ENCODE assay signal across 9 mouse cellular contexts in the genomic region with DNA sequence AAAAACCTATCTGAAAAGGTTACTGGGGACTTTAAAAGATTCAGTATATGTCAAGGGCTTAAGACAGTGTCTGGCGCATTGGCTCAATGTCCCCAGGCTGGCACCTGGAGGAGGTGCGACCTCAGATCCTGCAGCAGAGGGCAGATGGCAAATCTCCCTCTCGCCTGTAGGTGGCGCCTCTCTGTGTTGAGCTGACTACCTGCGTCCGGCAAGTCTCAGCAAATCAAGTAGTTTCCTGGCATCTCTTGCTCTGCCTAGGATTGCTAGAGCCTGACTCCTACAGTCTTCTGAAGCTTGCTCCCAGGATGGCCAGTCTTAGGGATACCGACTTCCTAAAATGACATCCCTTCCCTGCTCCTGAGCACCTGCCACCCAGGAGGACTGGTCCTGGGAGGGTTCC. TPM values are rescaled to one million over a fixed set of nuclear protein-coding genes. Genes with fewer than 3 reads are reported as not detected.
DNase-seq lines count a peak whose midpoint lies in the region; ATAC-seq and TF ChIP-seq lines count a peak whose summit lies in the region.
"Had no signal": no experiment of that assay in that cellular context is flagged by ENCODE, and none has a peak within 500 bp of the region (broad histone marks: within the 10 kb centered on the region; RNA-seq: fewer than 3 reads in every experiment).

No protein-coding gene starts in this region.

- 7% methylated on average over 7 of the region's 7 CpGs for WGBS in embryonic facial prominence, embryonic 10.5 days
- WGBS in lung, embryonic 14.5 days, result 7% methylated on average over 7 of the region's 7 CpGs

- H3K9ac ChIP-seq in lung, embryonic 14.5 days, result no peak overlapping the region

- H3K36me3 ChIP-seq in embryonic facial prominence, embryonic 10.5 days (replicated peaks), result no peaks in the 10 kb centered on the region
- H3K36me3 ChIP-seq in lung, embryonic 14.5 days (ENCODE audit: insufficient read depth), result no peaks in the 10 kb centered on the region

- ATAC-seq in lung, embryonic 14.5 days (ENCODE audit: insufficient read depth), result no peak

- no peak overlapping the region for H3K27ac ChIP-seq in embryonic facial prominence, embryonic 10.5 days (replicated peaks)
- no peak overlapping the region for H3K27ac ChIP-seq in lung, embryonic 14.5 days (ENCODE audit: low read depth)

- DNase-seq in left cerebral cortex, adult 11 months (ENCODE audit: low spot score), result peak; percentile 16
- DNase-seq in left cerebral cortex, adult 8-10 months (ENCODE audit: low spot score in 2 of 2), result no peak
- DNase-seq in adrenal gland, adult 8-10 months, result peak; percentile 29
- DNase-seq in embryonic facial prominence, embryonic 10.5 days (ENCODE audit: low spot score), result peak; percentile 72
- DNase-seq in kidney, adult 9 months, result peak; percentile 71
- DNase-seq in lung, embryonic 14.5 days, result peak; percentile 82
- DNase-seq in right cerebral cortex, adult 2 months (ENCODE audit: low spot score in 2 of 2), result peak; percentile 41 to 52
- DNase-seq in urinary bladder, postnatal 25 days (ENCODE audit: low spot score), result peak; percentile 65

- peaks cover 4% of the 10 kb centered on the region; the same call in 1 of the 2 replicates for H3K4me1 ChIP-seq in embryonic facial prominence, embryonic 10.5 days
- H3K4me1 ChIP-seq in lung, embryonic 14.5 days (ENCODE audit: insufficient read depth), result no peaks in the 10 kb centered on the region

- peaks cover 35% of the 10 kb centered on the region for H3K27me3 ChIP-seq in embryonic facial prominence, embryonic 10.5 days (replicated peaks; ENCODE audit: low read depth, poor library complexity, severe bottlenecking)
- no peaks in the 10 kb centered on the region for H3K27me3 ChIP-seq in lung, embryonic 14.5 days (ENCODE audit: insufficient read depth, low read length)

- no peak overlapping the region for H3K4me2 ChIP-seq in lung, embryonic 14.5 days

- H3K9me3 ChIP-seq in embryonic facial prominence, embryonic 10.5 days, result no peaks in the 10 kb centered on the region
- H3K9me3 ChIP-seq in lung, embryonic 14.5 days (ENCODE audit: low read depth, low read length), result no peaks in the 10 kb centered on the region

- peak; percentile 88 for TF ChIP-seq CTCF in lung, embryonic 14.5 days (IDR thresholded peaks at IDR 0.05; ENCODE audit: low read depth)

- no peak overlapping the region for H3K4me3 ChIP-seq in embryonic facial prominence, embryonic 10.5 days
- no peak overlapping the region for H3K4me3 ChIP-seq in lung, embryonic 14.5 days (ENCODE audit: low read depth, low read length)
- H3K4me3 ChIP-seq: myocyte had no signal

RNA-seq across cellular contexts. Expression of gene Skap1, which starts 25.6 kb away (rescaled TPM):
- total RNA-seq in left cerebral cortex, adult 8-10 months (2022), result 1 to 10 TPM; 2.2 to 2.5 (median 2.3) TPM
- total RNA-seq in adrenal gland, adult 8-10 months (2022), result 10 to 100 TPM in 3 of 4 experiments, 1 to 10 TPM in 1; 7.3 to 15.3 (median 11.2) TPM
- 0.19 and 0.46 TPM in 2 replicates for polyA plus RNA-seq in embryonic facial prominence, embryonic 10.5 days (2016; fragmentation: Nextera tagmentation; extraction: Ambion mirVana)
- 0.96 and 1.1 TPM in 2 replicates for polyA plus RNA-seq in lung, embryonic 14.5 days (2014; fragmentation: Nextera tagmentation; extraction: Ambion mirVana)

Comparison
In these comparisons a context has a peak if more than half of its experiments do, and no peak if none do; other contexts are left out.
1. DNase-seq: peak in left cerebral cortex, adult 11 months (single experiment), adrenal gland, adult 8-10 months (single experiment), embryonic facial prominence, embryonic 10.5 days (single experiment), kidney, adult 9 months (single experiment), lung, embryonic 14.5 days (single experiment), right cerebral cortex, adult 2 months (2 of 2) and urinary bladder, postnatal 25 days (single experiment); none in left cerebral cortex, adult 8-10 months (0 of 2).